Mouse (Mus musculus): ENCODE data around the gene Eefsec. TPM values are rescaled to one million over a fixed set of nuclear protein-coding genes. Genes with fewer than 3 reads are reported as not detected.

The Eefsec gene
- total and polyA plus RNA-seq, 3 experiments = 27.5 to 378 (median 40.7) TPM

GRCm38 (mm10) chr6:88276221-88276620 lies 170.1 kb downstream of the Eefsec start:
- Histone ChIP-seq H3K79me2 (ENCODE audit: control insufficient read depth, insufficient read depth, low read length, poor library complexity) (no peaks in the 10 kb centered on the region), H3K36me3 (ENCODE audit: control insufficient read depth in 1 of 2, insufficient read depth in 2 of 2, low read length in 2 of 2) (no peaks in the 10 kb centered on the region; a peak in 1 of 4 replicates), H3K27me3 (ENCODE audit: control insufficient read depth in 1 of 2, insufficient read depth in 2 of 2, low read length in 2 of 2) (no peaks in the 10 kb centered on the region), H3K9ac (ENCODE audit: control insufficient read depth, low read depth, low read length, poor library complexity, severe bottlenecking) (no peak overlapping the region), H3K9me3 (replicated peaks; ENCODE audit: insufficient read depth, low read length) (no peaks in the 10 kb centered on the region), H3K4me1 (ENCODE audit: control insufficient read depth in 1 of 2, insufficient read depth in 2 of 2, low read length in 2 of 2) (no peaks in the 10 kb centered on the region), H3K4me3 (ENCODE audit: control insufficient read depth in 1 of 2, insufficient read depth in 1 of 2, low read depth in 2 of 2, low read length in 2 of 2) (no peak overlapping the region), H3K27ac (ENCODE audit: control insufficient read depth, low read depth, low read length) (no peak overlapping the region)
- TF ChIP-seq RCOR1 (IDR thresholded peaks at IDR 0.05; ENCODE audit: low read depth, low read length) = no peak
- TF ChIP-seq POLR2AphosphoS5 (IDR thresholded peaks at IDR 0.05; ENCODE audit: borderline replicate concordance, low read depth, low read length) = no peak
- TF ChIP-seq USF2 (IDR thresholded peaks at IDR 0.05; ENCODE audit: borderline replicate concordance in 1 of 2, insufficient read depth in 1 of 2, low read depth in 1 of 2, low read length in 2 of 2) = no peak
- TF ChIP-seq MEF2A (IDR thresholded peaks at IDR 0.05; ENCODE audit: extremely low read depth, insufficient replicate concordance, low read depth, low read length, poor library complexity, severe bottlenecking) = no peak
- no peak for TF ChIP-seq KAT2A (conservative IDR thresholded peaks at IDR 0.05; ENCODE audit: low read depth, low read length)
- no peak for TF ChIP-seq USF1 (IDR thresholded peaks at IDR 0.05; ENCODE audit: low read depth, low read length)
- no peak for TF ChIP-seq SMC3 (IDR thresholded peaks at IDR 0.05; ENCODE audit: low read depth, low read length)
- no peak for TF ChIP-seq ZNF384 (IDR thresholded peaks at IDR 0.05; ENCODE audit: low read depth, low read length)
- no peak for TF ChIP-seq MYB (IDR thresholded peaks at IDR 0.05; ENCODE audit: low read depth, low read length)
- no peak for TF ChIP-seq POLR2A (IDR thresholded peaks at IDR 0.05; ENCODE audit: control insufficient read depth in 1 of 2, insufficient read depth in 1 of 2, low read depth in 1 of 2, low read length in 2 of 2, poor library complexity in 1 of 2)
- no peak for TF ChIP-seq TAL1 (IDR thresholded peaks at IDR 0.05; ENCODE audit: low read length)
- no peak for TF ChIP-seq MYC (IDR thresholded peaks at IDR 0.05; ENCODE audit: low read depth, low read length)
- TF ChIP-seq CHD1 (IDR thresholded peaks at IDR 0.05; ENCODE audit: low read depth, low read length) = no peak
- TF ChIP-seq MAX (IDR thresholded peaks at IDR 0.05; ENCODE audit: low read length) = no peak
- TF ChIP-seq ETS1 (IDR thresholded peaks at IDR 0.05; ENCODE audit: low read depth, low read length) = no peak
- no peak for TF ChIP-seq RAD21 (IDR thresholded peaks at IDR 0.05; ENCODE audit: low read depth, low read length)
- no peak for TF ChIP-seq NELFE (IDR thresholded peaks at IDR 0.05; ENCODE audit: low read depth, low read length)
- TF ChIP-seq CHD2 (IDR thresholded peaks at IDR 0.05; ENCODE audit: low read length) = no peak
- TF ChIP-seq NRF1 (IDR thresholded peaks at IDR 0.05; ENCODE audit: insufficient read depth, low read depth, low read length, poor library complexity, severe bottlenecking) = no peak
- no peak for DNase-seq (ENCODE audit: low read depth, low spot score)

GRCm38 (mm10) chr6:88274623-88275022 lies 171.7 kb downstream of the Eefsec start:
- Histone ChIP-seq H3K36me3 (ENCODE audit: control insufficient read depth in 1 of 2, insufficient read depth in 2 of 2, low read length in 2 of 2) (no peaks in the 10 kb centered on the region), H3K27me3 (ENCODE audit: control insufficient read depth in 1 of 2, insufficient read depth in 2 of 2, low read length in 2 of 2) (no peaks in the 10 kb centered on the region), H3K9ac (ENCODE audit: control insufficient read depth, low read depth, low read length, poor library complexity, severe bottlenecking) (no peak overlapping the region), H3K79me2 (ENCODE audit: control insufficient read depth, insufficient read depth, low read length, poor library complexity) (no peaks in the 10 kb centered on the region), H3K4me1 (ENCODE audit: control insufficient read depth in 1 of 2, insufficient read depth in 2 of 2, low read length in 2 of 2) (no peaks in the 10 kb centered on the region), H3K4me3 (ENCODE audit: control insufficient read depth in 1 of 2, insufficient read depth in 1 of 2, low read depth in 2 of 2, low read length in 2 of 2) (no peak overlapping the region), H3K9me3 (replicated peaks; ENCODE audit: insufficient read depth, low read length) (no peaks in the 10 kb centered on the region), H3K27ac (ENCODE audit: control insufficient read depth, low read depth, low read length) (no peak overlapping the region)
- TF ChIP-seq MEF2A (IDR thresholded peaks at IDR 0.05; ENCODE audit: extremely low read depth, insufficient replicate concordance, low read depth, low read length, poor library complexity, severe bottlenecking) (no peak), SMC3 (IDR thresholded peaks at IDR 0.05; ENCODE audit: low read depth, low read length) (no peak), USF2 (IDR thresholded peaks at IDR 0.05; ENCODE audit: borderline replicate concordance in 1 of 2, insufficient read depth in 1 of 2, low read depth in 1 of 2, low read length in 2 of 2) (no peak)
- no peak for DNase-seq (ENCODE audit: low read depth, low spot score)
